ENCODE assay signal across 48 mouse cellular contexts in the genomic region with DNA sequence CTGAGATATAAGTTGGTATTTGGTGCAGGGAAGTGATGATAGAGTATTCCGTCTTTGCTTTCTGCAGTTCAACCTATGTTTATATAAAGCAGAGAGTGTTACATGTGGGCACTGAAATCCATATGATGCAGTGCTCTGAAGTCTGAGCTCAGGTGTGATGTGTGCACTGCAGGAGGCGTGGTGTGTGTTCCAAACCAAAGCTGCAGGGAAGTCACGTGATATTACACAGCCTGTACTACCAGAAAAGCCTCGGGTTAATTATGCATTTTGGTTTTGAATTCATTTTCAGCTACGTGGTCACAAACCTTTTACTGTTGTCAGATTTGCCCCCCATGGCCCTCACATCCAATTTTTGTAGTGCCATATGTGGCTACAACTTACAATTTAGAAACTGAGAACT. TPM values are rescaled to one million over a fixed set of nuclear protein-coding genes. Genes with fewer than 3 reads are reported as not detected.
"Had no signal": no experiment of that assay in that cellular context is flagged by ENCODE, and none has a peak within 500 bp of the region (broad histone marks: within the 10 kb centered on the region; RNA-seq: fewer than 3 reads in every experiment).

No protein-coding gene starts in this region.

- H3K9me3 ChIP-seq: heart, embryonic 13.5 days; heart, embryonic 15.5 days; hindbrain, embryonic 10.5 days; hindbrain, embryonic 12.5 days; hindbrain, embryonic 13.5 days; hindbrain, embryonic 15.5 days; intestine, embryonic 15.5 days; kidney, embryonic 15.5 days had no signal

- ATAC-seq: hindbrain, embryonic 16.5 days; hindbrain, postnatal 0 days; inflammation-experienced regulatory T-cells, adult 6 months; intestine, embryonic 15.5 days; intestine, embryonic 16.5 days; intestine, postnatal 0 days had no signal

- H3K27me3 ChIP-seq: intestine, embryonic 15.5 days had no signal

- H3K27ac ChIP-seq: heart, embryonic 13.5 days; heart, embryonic 15.5 days; hindbrain, embryonic 10.5 days; hindbrain, embryonic 12.5 days; hindbrain, embryonic 13.5 days; hindbrain, embryonic 14.5 days; hindbrain, embryonic 15.5 days; hindbrain, postnatal 0 days; intestine, embryonic 15.5 days; kidney, embryonic 15.5 days; kidney, postnatal 0 days; layer of hippocampus, adult 2 months; left cerebral cortex, adult 2 months had no signal

- H3K4me3 ChIP-seq: heart, embryonic 13.5 days; heart, embryonic 15.5 days; hindbrain, embryonic 10.5 days; hindbrain, embryonic 12.5 days; hindbrain, embryonic 13.5 days; hindbrain, embryonic 15.5 days; intestine, embryonic 15.5 days; kidney, embryonic 15.5 days; layer of hippocampus, adult 2 months; left cerebral cortex, adult 2 months had no signal

- H3K4me1 ChIP-seq: heart, embryonic 15.5 days; intestine, embryonic 15.5 days had no signal

- H3K36me3 ChIP-seq: heart, embryonic 13.5 days; heart, embryonic 15.5 days; hindbrain, embryonic 10.5 days; hindbrain, embryonic 12.5 days; hindbrain, embryonic 13.5 days; hindbrain, embryonic 15.5 days; intestine, embryonic 15.5 days; kidney, embryonic 15.5 days had no signal

- DNase-seq: heart, postnatal 10 days; heart, postnatal 14 days; heart, postnatal 36 days; heart, postnatal 4 days; kidney, adult 11 months; kidney, adult 18-20 months; kidney, adult 2 months; kidney, adult 8-10 months; kidney, adult 9 months; kidney, postnatal 10 days; kidney, postnatal 14 days; kidney, postnatal 25 days; kidney, postnatal 36 days; kidney, postnatal 4 days; layer of hippocampus, adult 9-11 months; layer of hippocampus, postnatal 36 days had no signal

- H3K9ac ChIP-seq: heart, embryonic 13.5 days; heart, embryonic 15.5 days; hindbrain, embryonic 12.5 days; hindbrain, embryonic 13.5 days; hindbrain, embryonic 14.5 days; hindbrain, embryonic 15.5 days; intestine, embryonic 15.5 days; kidney, embryonic 15.5 days had no signal

- H3K4me2 ChIP-seq: heart, embryonic 11.5 days; heart, embryonic 13.5 days; heart, embryonic 15.5 days; hindbrain, embryonic 12.5 days; hindbrain, embryonic 13.5 days; hindbrain, embryonic 14.5 days; hindbrain, embryonic 15.5 days; intestine, embryonic 15.5 days; kidney, embryonic 15.5 days had no signal

RNA-seq across cellular contexts. Expression of a gene that starts 40.3 kb away (rescaled TPM):
- total RNA-seq: heart, postnatal 10 days; heart, postnatal 14 days; heart, postnatal 25 days; heart, postnatal 36 days; heart, postnatal 4 days; hematopoietic stem cell, adult 5-6 weeks; layer of hippocampus, adult 18-20 months; layer of hippocampus, adult 2 months; layer of hippocampus, adult 8-10 months; layer of hippocampus, postnatal 10 days; layer of hippocampus, postnatal 14 days; layer of hippocampus, postnatal 25 days had no signal
- polyA plus RNA-seq: heart, embryonic 11.5 days; heart, embryonic 13.5 days; heart, embryonic 14.5 days; heart, embryonic 15.5 days; heart, embryonic 16.5 days; heart, postnatal 0 days; inflammation-experienced regulatory T-cells, adult 6 months; intestine, embryonic 14.5 days; intestine, embryonic 15.5 days; intestine, embryonic 16.5 days; intestine, postnatal 0 days; kidney, adult 2 months; kidney, embryonic 14.5 days; kidney, embryonic 15.5 days; kidney, embryonic 16.5 days; kidney, postnatal 0 days; large intestine, adult 2 months had no signal
